Mouse (Mus musculus) midbrain, postnatal 0 days (tissue): ENCODE results near the gene Tmprss5. TPM values are rescaled to one million over a fixed set of nuclear protein-coding genes. Genes with fewer than 3 reads are reported as not detected.

Experiments
- ATAC-seq: fragments of 200-750 bp; cut with Nextera tagmentation; 2 replicates; pipeline ENCODE4 v1.8.0; 2017; ENCODE audit warnings: moderate number of reproducible peaks, mild to moderate bottlenecking, moderate TSS enrichment, moderate library complexity; ENCODE audit not compliant: low FRiP score
- DNase-seq: peaks from one replicate; pipeline ENCODE4 v3.0.0-alpha.2; 2015; ENCODE audit warnings: low spot score
- H3K27ac ChIP-seq: fragments of 300-500 bp; sonication (generic); 2 replicates; pipeline ENCODE4 v1.5.1; 2014; ENCODE audit warnings: low read depth, mild to moderate bottlenecking, low read length, mixed read lengths
- H3K27me3 ChIP-seq: fragments of 300-500 bp; sonication (generic); 2 replicates; pipeline ENCODE4 v1.6.1; 2014; ENCODE audit warnings: low read length, control low read depth, mixed read lengths; ENCODE audit not compliant: insufficient read depth
- H3K36me3 ChIP-seq: fragments of 300-500 bp; sonication (generic); 2 replicates; pipeline ENCODE4 v1.6.1; 2014; ENCODE audit warnings: low read length, control low read depth, mixed read lengths; ENCODE audit not compliant: insufficient read depth
- H3K4me1 ChIP-seq: fragments of 300-500 bp; sonication (generic); 2 replicates; pipeline ENCODE4 v1.6.1; 2014; ENCODE audit warnings: mild to moderate bottlenecking, control low read depth, antibody characterized with exemption, low read length, mixed read lengths; ENCODE audit not compliant: insufficient read depth
- H3K4me2 ChIP-seq: fragments of 300-500 bp; sonication (generic); 2 replicates; pipeline ENCODE4 v1.6.1; 2014; ENCODE audit warnings: low read depth, mild to moderate bottlenecking, low read length, mixed read lengths; ENCODE audit not compliant: poor library complexity, severe bottlenecking
- H3K4me3 ChIP-seq: fragments of 300-500 bp; sonication (generic); 2 replicates; pipeline ENCODE4 v1.5.1; 2014; ENCODE audit warnings: low read depth, mild to moderate bottlenecking, low read length, moderate library complexity
- H3K9ac ChIP-seq: fragments of 300-500 bp; sonication (generic); replicated peaks from 2 replicates; pipeline ENCODE4 v1.6.1; 2014; ENCODE audit warnings: mild to moderate bottlenecking, low read length, moderate library complexity, mixed read lengths; ENCODE audit not compliant: poor library complexity, severe bottlenecking
- H3K9me3 ChIP-seq: fragments of 300-500 bp; sonication (generic); 2 replicates; pipeline ENCODE4 v1.6.1; 2016; ENCODE audit warnings: low read length, control low read depth
- CTCF ChIP-seq: IDR thresholded peaks from 2 replicates; pipeline ENCODE4 v1.5.1; 2016; ENCODE audit warnings: antibody characterized with exemption, mild to moderate bottlenecking
- WGBS: fragments of 180-500 bp; shearing (Covaris S2); extraction: QIAGEN DNeasy Blood & Tissue Kit; methylation state at CpG from one replicate; pipeline ENCODE4 v1.1.7; 2014; 5-methylcytosine and 5-hydroxymethylcytosine counted together
- polyA plus RNA-seq: library from polyadenylated mRNA; unstranded; fragments of >200 nt; fragmentation: Nextera tagmentation; extraction: Ambion mirVana; gene quantifications from 2 replicates; pipeline ENCODE4 v1.2.1, GENCODE M21; 2015
- total RNA-seq: library from RNA; depleted of rRNA; stranded (reverse); fragments of >200 nt; gene quantifications from 2 replicates; pipeline ENCODE4 v1.2.3, GENCODE M21; 2014

The Tmprss5 gene
- total and polyA plus RNA-seq, 2 experiments from 2014 or later, result 0.22 to 0.46 TPM

DNA sequence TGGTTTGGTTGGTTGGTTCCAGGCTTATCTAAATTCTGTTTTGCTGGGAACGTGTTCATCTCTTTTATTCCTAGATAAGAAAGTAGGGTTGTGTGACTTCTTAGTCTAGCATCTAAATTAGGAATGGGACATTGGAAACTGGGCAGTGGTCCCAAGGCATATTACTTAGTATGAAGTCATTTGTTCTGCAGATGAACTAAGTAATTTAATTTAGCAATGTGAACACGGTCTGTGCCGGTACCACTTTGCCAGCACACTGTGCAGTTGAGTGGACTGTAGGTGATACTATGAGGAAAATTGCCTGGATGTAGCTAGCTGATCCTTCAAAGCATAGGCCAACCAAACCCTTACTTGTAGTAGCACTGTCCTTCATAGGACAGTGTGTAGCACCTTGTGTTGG is 4.2 kb upstream of the Tmprss5 start:
- no peak for TF ChIP-seq CTCF
- no peak overlapping the region for H3K27ac ChIP-seq
- no peak overlapping the region for H3K9ac ChIP-seq
- no peak overlapping the region for H3K4me3 ChIP-seq
- H3K4me1 ChIP-seq, result no peaks in the 10 kb centered on the region
- H3K36me3 ChIP-seq, result peaks cover 44% of the 10 kb centered on the region
- H3K27me3 ChIP-seq, result no peaks in the 10 kb centered on the region
- ATAC-seq, result no peak
- no peak for DNase-seq
- H3K4me2 ChIP-seq, result no peak overlapping the region
- H3K9me3 ChIP-seq, result no peaks in the 10 kb centered on the region
- WGBS, result 95% methylated on average over 3 of the region's 3 CpGs

DNA sequence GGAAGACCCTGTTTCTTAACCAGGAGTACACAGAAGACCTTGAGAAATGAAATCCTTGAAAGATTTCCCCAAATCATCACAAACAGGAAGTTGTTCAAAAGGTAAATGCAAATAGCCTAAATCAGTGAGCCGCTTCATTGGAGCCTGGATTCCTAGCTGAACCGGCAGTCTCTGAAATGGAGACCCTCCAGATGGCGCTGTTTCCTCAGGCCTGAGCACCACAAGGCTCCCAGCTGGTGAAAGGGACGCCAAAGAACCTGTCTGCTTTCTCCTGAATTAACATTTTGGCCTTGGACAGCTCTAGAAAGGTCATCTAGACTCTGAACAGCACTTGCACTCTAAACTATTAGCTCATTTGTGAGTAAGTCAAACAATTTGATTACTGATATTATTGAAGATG is 501 bp downstream of the Tmprss5 start:
- H3K27me3 ChIP-seq, result no peaks in the 10 kb centered on the region
- no peaks in the 10 kb centered on the region for H3K4me1 ChIP-seq
- no peak for ATAC-seq
- TF ChIP-seq CTCF, result peak; percentile 97
- H3K36me3 ChIP-seq, result peaks cover 19% of the 10 kb centered on the region
- H3K27ac ChIP-seq, result no peak overlapping the region
- no peak overlapping the region for H3K4me3 ChIP-seq
- no peak overlapping the region for H3K9ac ChIP-seq
- DNase-seq, result peak; percentile 89
- no peaks in the 10 kb centered on the region for H3K9me3 ChIP-seq
- WGBS, result 10% methylated on average over 4 of the region's 4 CpGs
- H3K4me2 ChIP-seq, result no peak overlapping the region

DNA sequence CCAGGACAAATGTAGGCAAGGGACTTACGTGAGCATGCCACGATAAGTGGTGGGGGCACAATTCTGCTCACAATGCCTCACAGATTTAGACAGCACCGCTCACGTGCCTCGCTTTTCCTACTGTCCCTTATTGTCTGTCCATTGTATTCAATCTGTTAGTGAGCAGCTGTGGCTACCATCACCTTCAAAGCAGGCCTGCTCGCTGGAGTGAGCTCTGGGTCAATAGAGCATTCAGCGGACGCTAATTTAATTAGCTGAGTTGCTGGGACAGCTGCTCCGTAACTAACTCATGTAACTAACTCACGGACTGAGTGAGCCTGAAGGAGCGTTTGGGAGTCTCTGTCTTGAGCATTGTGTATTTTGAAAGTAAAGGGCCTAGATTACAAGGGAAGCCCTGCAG is 6.3 kb downstream of the Tmprss5 start:
- Histone ChIP-seq H3K9me3 (no peaks in the 10 kb centered on the region), H3K4me1 (no peaks in the 10 kb centered on the region), H3K4me2 (no peak overlapping the region), H3K9ac (no peak overlapping the region), H3K4me3 (no peak overlapping the region), H3K36me3 (no peaks in the 10 kb centered on the region), H3K27me3 (no peaks in the 10 kb centered on the region), H3K27ac (no peak overlapping the region)
- ATAC-seq (no peak), DNase-seq (peak; percentile 31)
- TF ChIP-seq CTCF, result no peak
- WGBS, result 29% methylated on average over 11 of the region's 11 CpGs

DNA sequence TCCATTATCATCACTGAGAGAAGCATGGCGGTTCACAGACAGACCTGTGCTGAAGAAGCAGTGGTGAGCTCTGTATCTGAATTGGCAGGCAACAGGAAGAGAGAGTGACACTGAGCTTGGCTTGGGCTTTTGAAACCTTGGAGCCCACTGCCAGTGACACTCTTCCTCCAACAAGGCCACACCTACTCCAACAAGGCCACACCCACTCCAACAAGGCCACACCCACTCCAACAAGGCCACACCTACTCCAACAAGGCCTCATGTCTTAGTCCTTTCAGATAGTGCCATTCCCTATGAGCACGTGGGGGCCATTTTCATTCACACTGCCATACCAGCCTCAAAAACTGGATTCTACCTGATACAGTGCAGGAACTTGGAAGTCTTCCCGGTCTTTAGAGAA is 17.8 kb downstream of the Tmprss5 start:
- WGBS, result 98% methylated on average over 3 of the region's 3 CpGs
- no peak overlapping the region for H3K9ac ChIP-seq
- no peaks in the 10 kb centered on the region for H3K27me3 ChIP-seq
- DNase-seq, result no peak
- no peak overlapping the region for H3K27ac ChIP-seq
- no peak overlapping the region for H3K4me2 ChIP-seq
- no peaks in the 10 kb centered on the region for H3K36me3 ChIP-seq
- TF ChIP-seq CTCF, result no peak
- no peaks in the 10 kb centered on the region for H3K9me3 ChIP-seq
- no peaks in the 10 kb centered on the region for H3K4me1 ChIP-seq
- no peak for ATAC-seq
- no peak overlapping the region for H3K4me3 ChIP-seq

DNA sequence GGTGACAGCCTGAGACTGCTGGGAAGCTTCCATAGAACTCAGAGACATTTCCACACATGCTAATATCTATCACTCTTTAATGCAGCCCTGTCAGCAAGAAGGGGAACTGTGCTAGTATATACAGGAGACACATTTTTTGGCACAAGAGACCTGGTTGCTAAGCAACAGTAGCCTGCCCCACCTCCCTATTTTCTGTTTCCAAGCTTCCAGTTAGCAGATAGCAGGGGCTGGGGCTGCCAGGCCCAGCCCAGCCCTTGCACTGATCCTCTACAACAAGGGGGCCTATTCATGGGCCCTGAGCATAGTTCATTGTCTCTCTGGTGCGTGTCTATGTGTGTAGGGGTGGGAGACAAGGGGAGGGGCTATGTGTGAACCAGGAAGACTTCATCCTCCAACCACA is 21.3 kb downstream of the Tmprss5 start:
- H3K27ac ChIP-seq, result no peak overlapping the region
- H3K4me2 ChIP-seq, result no peak overlapping the region
- no peak overlapping the region for H3K4me3 ChIP-seq
- H3K27me3 ChIP-seq, result no peaks in the 10 kb centered on the region
- peak; percentile 69; the same call in 1 of the 2 replicates for ATAC-seq
- 14% methylated on average over 1 of the region's 1 CpGs for WGBS
- no peak overlapping the region for H3K9ac ChIP-seq
- DNase-seq, result peak; percentile 49
- TF ChIP-seq CTCF, result no peak
- no peaks in the 10 kb centered on the region for H3K36me3 ChIP-seq
- H3K4me1 ChIP-seq, result no peaks in the 10 kb centered on the region
- H3K9me3 ChIP-seq, result no peaks in the 10 kb centered on the region

DNA sequence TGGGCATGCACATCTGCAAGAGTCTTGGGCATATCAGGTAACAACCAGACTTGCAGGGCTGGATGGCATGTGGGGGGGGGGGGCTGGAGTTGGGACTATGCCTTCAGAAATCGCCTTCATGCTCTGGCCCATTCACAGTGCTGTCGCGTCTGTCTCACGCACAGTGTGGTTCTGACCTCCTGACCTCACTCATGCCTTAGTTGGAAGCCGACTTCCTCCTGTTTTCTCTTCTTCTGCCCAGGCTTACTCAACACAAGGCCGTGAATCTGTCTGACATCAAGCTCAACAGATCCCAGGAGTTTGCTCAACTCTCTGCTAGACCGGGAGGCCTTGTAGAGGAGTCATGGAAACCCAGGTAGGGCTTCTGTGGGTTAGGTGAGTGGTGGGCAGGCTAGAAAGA is 28.0 kb downstream of the Tmprss5 start:
- no peaks in the 10 kb centered on the region for H3K4me1 ChIP-seq
- H3K9ac ChIP-seq, result no peak overlapping the region
- no peak for DNase-seq
- 52% methylated on average over 7 of the region's 7 CpGs for WGBS
- H3K36me3 ChIP-seq, result no peaks in the 10 kb centered on the region
- H3K27ac ChIP-seq, result no peak overlapping the region
- H3K9me3 ChIP-seq, result no peaks in the 10 kb centered on the region
- no peak overlapping the region for H3K4me2 ChIP-seq
- no peaks in the 10 kb centered on the region for H3K27me3 ChIP-seq
- no peak overlapping the region for H3K4me3 ChIP-seq
- ATAC-seq, result no peak
- TF ChIP-seq CTCF, result no peak
